Mouse (Mus musculus): ENCODE data around the gene Cul5. TPM values are rescaled to one million over a fixed set of nuclear protein-coding genes. Genes with fewer than 3 reads are reported as not detected.

Cul5 gene
- total RNA-seq, 1 experiment from 2014 or later, result 44.5 TPM

DNA sequence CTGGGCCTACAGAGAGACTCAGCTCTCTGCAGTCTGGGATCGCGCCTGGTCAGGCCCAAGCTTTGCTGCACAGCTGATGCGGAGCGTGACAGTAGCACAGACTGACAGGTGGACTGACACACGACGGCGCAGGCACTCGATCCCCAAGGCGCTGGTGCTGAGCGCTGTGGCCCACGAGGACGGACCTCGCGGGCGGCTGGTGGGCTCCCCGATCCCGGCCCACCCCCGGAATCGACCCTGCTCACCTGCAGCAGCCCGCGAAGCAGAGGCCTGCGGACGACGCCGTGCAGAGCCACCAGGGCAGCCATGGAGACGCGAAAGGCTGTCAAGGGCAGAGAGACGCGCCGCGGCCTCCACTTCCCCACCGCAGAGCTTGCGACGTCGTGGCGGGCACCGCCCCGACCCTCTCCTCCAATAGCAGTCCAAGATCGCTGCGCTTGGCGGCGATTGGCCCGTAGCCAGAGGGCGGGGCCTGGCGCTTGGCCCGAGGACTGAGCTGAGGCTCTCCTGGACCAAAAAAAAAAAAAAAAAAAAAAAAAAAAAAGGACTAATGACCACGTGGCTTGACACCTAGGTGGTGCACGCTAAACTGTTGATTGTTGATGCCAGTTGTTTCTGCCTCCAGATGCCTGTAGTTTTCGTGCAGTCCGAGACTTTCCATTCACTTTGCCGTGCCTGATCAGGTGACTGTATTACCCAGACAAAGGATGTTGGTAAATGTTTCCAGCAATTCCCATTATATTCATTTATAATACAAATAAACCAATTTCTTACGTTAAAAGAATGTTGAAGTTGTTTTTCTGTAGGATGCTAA, 59.6 kb downstream of the Cul5 start, which contains the start of gene Acat1:
Gene Acat1, minus strand, starts transcription at position 415 of the 814 bp plus-strand sequence.
- peak; percentile 98 for ATAC-seq (ENCODE audit: extremely low read depth, insufficient number of reproducible peaks, low FRiP score, poor library complexity, severe bottlenecking)

DNA sequence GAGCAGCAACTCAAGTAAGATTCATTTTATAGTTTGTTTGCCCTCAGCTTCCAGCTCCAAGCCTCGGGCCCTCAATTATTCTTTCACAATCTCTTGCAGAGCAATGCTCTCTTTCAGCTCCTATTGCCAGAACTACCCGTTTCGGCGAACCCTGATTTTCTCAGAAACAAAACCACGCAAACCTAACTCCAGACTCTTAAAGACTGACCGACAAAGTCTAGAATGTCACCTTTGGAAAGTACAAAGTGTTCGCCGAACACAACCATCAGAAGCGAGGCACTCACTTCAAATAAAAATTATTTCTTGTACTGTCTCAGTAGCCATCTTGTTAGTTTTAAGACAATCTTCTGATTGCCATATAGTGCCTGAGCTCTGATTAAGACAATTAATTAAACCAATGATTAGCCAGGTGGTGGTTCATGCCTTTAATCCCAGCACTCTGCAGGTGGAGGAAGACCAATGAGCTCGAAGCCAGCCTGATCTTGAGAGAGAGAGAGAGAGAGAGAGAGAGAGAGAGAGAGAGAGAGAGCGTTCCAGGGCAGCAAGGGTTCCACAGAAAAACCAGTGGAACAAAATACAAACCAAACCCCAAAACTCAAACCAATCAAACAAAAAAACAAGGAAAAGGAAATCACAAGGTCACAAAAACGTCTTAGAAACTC, 60.4 kb downstream of the Cul5 start:
- ATAC-seq (ENCODE audit: extremely low read depth, insufficient number of reproducible peaks, low FRiP score, poor library complexity, severe bottlenecking), result no peak

GRCm38 (mm10) chr9:53607816-53608215, 62.0 kb downstream of the Cul5 start:
- no peak for ATAC-seq (ENCODE audit: extremely low read depth, insufficient number of reproducible peaks, low FRiP score, poor library complexity, severe bottlenecking)

DNA sequence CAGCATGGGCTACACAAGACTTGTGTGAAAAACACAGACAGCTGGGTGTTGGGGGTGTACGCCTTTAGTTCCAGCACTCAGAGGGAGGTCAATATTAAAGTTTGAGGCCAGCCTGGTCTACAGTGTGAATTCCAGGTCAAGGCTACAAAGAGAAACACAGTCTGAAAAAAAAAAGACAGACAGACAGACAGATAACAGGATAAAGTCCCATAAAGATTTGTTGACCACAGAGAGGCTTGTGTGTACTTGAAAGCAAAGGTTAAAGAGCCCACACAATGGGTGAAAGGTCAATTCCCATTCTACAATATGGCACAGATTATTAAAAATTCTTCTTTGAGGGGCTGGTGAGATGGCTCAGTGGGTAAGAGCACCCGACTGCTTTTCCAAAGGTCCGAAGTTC, 62.6 kb downstream of the Cul5 start:
- ATAC-seq (ENCODE audit: extremely low read depth, insufficient number of reproducible peaks, low FRiP score, poor library complexity, severe bottlenecking), result no peak

- no peak for ATAC-seq (ENCODE audit: extremely low read depth, insufficient number of reproducible peaks, low FRiP score, poor library complexity, severe bottlenecking)
Observed at GRCm38 (mm10) chr9:53604954-53605353, 64.9 kb downstream of the Cul5 start.

DNA sequence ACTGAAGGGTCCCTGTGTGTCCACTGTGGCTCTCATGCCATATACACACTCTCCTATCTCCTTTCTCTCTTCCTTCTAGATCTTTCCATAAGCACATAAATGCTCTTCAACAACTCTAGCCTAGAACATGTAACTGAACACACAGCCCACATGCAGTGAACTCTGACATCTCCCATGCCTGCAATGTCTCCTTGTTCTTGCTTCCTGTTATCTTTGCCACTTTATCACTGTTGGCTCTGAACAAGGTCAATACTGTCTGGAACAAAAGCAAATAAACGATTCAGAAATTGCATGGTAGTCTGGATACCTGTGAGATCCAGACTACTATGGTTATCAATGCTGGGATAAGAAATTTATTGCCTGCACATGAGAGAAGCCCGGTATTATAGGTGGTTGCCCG, 66.0 kb downstream of the Cul5 start:
- ATAC-seq (ENCODE audit: extremely low read depth, insufficient number of reproducible peaks, low FRiP score, poor library complexity, severe bottlenecking), result no peak

- peak; percentile 54; the same call in 1 of the 2 replicates for ATAC-seq (ENCODE audit: extremely low read depth, insufficient number of reproducible peaks, low FRiP score, poor library complexity, severe bottlenecking)
Observed at GRCm38 (mm10) chr9:53603384-53603783, 66.4 kb downstream of the Cul5 start.

DNA sequence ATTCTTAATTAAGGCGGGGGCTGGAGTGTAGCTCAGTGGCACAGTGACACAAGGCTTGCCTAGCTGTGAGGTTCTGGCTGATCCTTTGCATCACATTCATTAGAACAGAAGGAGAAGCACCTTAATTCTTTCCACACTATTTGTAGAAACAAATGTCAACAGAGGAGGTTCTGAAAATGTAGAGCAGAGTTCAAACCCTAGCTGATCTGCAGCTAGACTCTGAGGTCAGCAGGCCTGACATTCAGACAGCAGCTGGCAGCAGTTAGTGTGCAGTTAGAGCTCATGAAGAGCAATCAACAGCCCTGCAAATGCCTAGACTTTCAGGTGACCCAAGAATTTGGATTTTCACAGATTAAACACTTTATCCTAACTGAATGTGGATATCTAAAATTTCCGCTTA, 68.3 kb downstream of the Cul5 start:
- no peak for ATAC-seq (ENCODE audit: extremely low read depth, insufficient number of reproducible peaks, low FRiP score, poor library complexity, severe bottlenecking)

GRCm38 (mm10) chr9:53598631-53599030, 71.2 kb downstream of the Cul5 start:
- no peak for ATAC-seq (ENCODE audit: extremely low read depth, insufficient number of reproducible peaks, low FRiP score, poor library complexity, severe bottlenecking)

- no peak for ATAC-seq (ENCODE audit: extremely low read depth, insufficient number of reproducible peaks, low FRiP score, poor library complexity, severe bottlenecking)
Observed at GRCm38 (mm10) chr9:53596971-53597600, 72.7 kb downstream of the Cul5 start.

GRCm38 (mm10) chr9:53594764-53595163, 75.0 kb downstream of the Cul5 start:
- peak; percentile 92 for ATAC-seq (ENCODE audit: extremely low read depth, insufficient number of reproducible peaks, low FRiP score, poor library complexity, severe bottlenecking)

GRCm38 (mm10) chr9:53581870-53582269, 87.9 kb downstream of the Cul5 start:
- no peak for ATAC-seq (ENCODE audit: extremely low read depth, insufficient number of reproducible peaks, low FRiP score, poor library complexity, severe bottlenecking)

GRCm38 (mm10) chr9:53575721-53576120, 94.1 kb downstream of the Cul5 start:
- ATAC-seq (ENCODE audit: extremely low read depth, insufficient number of reproducible peaks, low FRiP score, poor library complexity, severe bottlenecking), result no peak

DNA sequence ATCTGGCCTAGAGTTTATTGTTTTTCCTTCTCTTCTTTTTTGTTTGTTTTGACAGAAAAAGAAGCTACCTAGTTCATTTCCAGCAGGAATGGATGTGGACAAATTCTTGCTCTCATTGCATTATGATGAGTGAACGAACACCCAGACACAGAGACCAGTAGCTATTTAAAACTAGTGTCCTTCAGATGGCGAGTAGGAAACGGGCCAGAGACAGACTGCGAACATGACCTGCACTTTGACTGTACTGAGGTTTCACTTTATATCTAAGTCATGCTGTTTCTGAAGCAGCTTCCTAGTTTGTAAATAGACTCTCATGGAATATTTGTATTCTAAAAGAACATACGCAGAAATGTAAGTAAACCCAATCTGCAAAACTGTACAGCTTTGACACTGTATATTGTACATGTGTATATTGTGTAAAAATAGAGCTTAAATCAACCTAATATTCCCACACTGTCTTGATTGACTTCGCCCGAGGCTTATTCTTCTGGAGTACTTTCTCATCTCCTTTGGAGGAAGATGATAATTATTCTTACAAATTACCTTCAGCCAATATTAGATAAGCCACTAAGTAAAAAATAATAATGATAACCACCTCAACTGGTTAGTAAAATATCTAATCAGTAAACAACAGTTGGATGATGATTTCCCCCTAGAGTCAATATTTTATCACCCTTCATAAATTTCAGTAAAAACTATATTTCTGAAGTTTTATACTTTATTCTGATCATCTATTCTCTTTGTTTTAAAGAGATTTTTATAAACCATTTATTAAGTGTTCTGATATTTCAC, 97.1 kb downstream of the Cul5 start:
- ATAC-seq (ENCODE audit: extremely low read depth, insufficient number of reproducible peaks, low FRiP score, poor library complexity, severe bottlenecking), result no peak

GRCm38 (mm10) chr9:53570662-53571061, 99.2 kb downstream of the Cul5 start:
- ATAC-seq (ENCODE audit: extremely low read depth, insufficient number of reproducible peaks, low FRiP score, poor library complexity, severe bottlenecking), result no peak
